Mouse (Mus musculus): Measurements from ENCODE around the gene 2410004B18Rik.

DNA sequence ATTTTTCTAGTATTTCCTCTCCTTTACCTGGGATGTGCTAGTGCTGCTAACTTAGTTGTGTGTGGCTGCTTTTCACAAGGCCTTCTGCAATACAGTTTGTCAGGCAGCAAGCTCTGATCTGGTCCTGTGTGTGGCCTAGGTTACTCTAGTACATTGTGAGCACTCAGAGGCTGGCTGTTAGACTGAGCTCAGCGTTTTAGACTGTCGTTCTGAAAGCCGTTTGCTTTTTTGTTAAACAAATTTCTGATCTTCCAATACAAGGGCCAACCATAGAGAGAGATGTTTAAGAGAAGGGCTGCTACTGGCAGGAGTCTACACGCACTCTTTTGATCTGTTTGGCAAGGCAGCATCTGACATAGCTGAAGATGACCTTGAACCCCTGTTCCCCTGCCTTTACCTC lies 2.2 kb downstream of the 2410004B18Rik start:
- no peak for TF ChIP-seq POLR2A (IDR thresholded peaks at IDR 0.05; ENCODE audit: insufficient read length, low read depth)
- no peak for TF ChIP-seq MAX (IDR thresholded peaks at IDR 0.05; ENCODE audit: low read depth)
- no peak for TF ChIP-seq POLR2AphosphoS2 (IDR thresholded peaks at IDR 0.05; ENCODE audit: insufficient read length, low read depth)
- no peak for TF ChIP-seq USF1 (IDR thresholded peaks at IDR 0.05; ENCODE audit: low read depth)
- no peak for TF ChIP-seq CEBPB (IDR thresholded peaks at IDR 0.05; ENCODE audit: insufficient read depth, poor library complexity, severe bottlenecking)
- TF ChIP-seq TCF12 (IDR thresholded peaks at IDR 0.05; ENCODE audit: insufficient read depth, poor library complexity, severe bottlenecking): no peak
- no peak for TF ChIP-seq MYOG (IDR thresholded peaks at IDR 0.05; ENCODE audit: control insufficient read depth in 1 of 3, insufficient read depth in 1 of 3, insufficient read length in 2 of 3, low read depth in 2 of 3)

All from myocyte (in vitro differentiated cells).